Mouse (Mus musculus) activated CD4-positive, CD25-positive, alpha-beta regulatory T cell (primary cell): ENCODE data around the gene Pole3. TPM values are rescaled to one million over a fixed set of nuclear protein-coding genes. Genes with fewer than 3 reads are reported as not detected.

Experiments used
- polyA plus RNA-seq, 2 experiments: library from polyadenylated mRNA; unstranded; fragments of 100-300 nt; shearing (Covaris generic); gene quantifications; one replicate each; pipeline ENCODE4 v1.2.1; 2017

Pole3 gene
- polyA plus RNA-seq = 10 to 100 TPM; 29.2 to 40.9 TPM

GRCm38 (mm10) chr4:62524651-62525488, at the start of gene Pole3, which contains the start of gene 4933430I17Rik:
Pole3 (minus strand) TSS chr4:62525068.
4933430I17Rik (plus strand) TSS chr4:62525369.

GRCm38 (mm10) chr4:62559797-62560329, 35.0 kb upstream of the Pole3 start, which contains the start of gene Rgs3:
Rgs3 (plus strand) TSS chr4:62559847.

GRCm38 (mm10) chr4:62519849-62520233, 5.0 kb downstream of the Pole3 start, which contains the start of gene Alad:
Alad (minus strand) TSS chr4:62519918.

DNA sequence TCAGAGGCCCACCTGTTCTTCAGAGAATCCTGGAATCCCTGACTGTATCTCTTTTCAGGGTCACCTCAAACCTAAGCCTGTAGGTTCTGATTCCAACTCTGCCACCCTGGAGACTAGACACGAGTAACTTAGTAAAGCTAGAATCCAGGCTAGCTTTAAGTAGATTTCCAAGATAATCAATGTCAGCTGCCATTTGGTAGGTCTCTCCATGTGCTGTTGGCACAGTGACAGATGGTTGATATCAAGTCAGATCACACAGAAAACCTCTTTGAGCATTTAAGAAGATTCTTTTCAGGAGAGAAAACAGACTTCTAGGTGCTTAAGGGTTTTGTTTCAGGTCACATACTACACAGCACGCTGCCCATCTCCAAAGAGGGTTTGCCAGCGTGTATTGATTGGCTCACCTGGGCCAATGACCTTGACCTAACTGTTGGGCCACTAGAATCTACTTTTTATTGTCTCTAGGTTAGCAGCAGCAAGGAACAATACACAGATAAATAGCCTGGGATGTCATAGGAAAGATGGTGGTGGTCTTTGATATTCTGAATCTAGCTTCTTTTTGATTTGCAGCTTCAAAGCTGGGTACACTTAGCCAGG, 21.4 kb downstream of the Pole3 start, which contains the start of gene Hdhd3:
Gene Hdhd3 (minus strand): TSS at position 94 of the 597 bp plus-strand sequence.

GRCm38 (mm10) chr4:62479937-62480708, 44.7 kb downstream of the Pole3 start, which contains the start of gene Bspry:
Bspry (plus strand) TSS chr4:62480053.

Other genes with a start within 250 kb of the Pole3 start
- 10 to 100 TPM; 49.3 to 57.6 TPM for gene Fkbp15, start 164.5 kb downstream of the Pole3 start, polyA plus RNA-seq
- 1 to 10 TPM; 8.6 to 9.4 TPM for gene Slc31a1, start 164.3 kb downstream of the Pole3 start, polyA plus RNA-seq
- 100 to 1,000 TPM in 1 of 2 experiments, 10 to 100 TPM in 1; 84.1 to 112 TPM for gene Cdc26, start 116.4 kb downstream of the Pole3 start, polyA plus RNA-seq
- 10 to 100 TPM; 22.6 to 25.4 TPM for gene Prpf4, start 116.3 kb downstream of the Pole3 start, polyA plus RNA-seq
- gene Rnf183, start 89.8 kb downstream of the Pole3 start, polyA plus RNA-seq = under 1 TPM in 1 of 2 experiments, not detected in 1; 0.52 TPM
- under 1 TPM; 0.37 to 0.93 TPM for gene Wdr31, start 54.2 kb downstream of the Pole3 start, polyA plus RNA-seq
- gene Bspry, start 45.0 kb downstream of the Pole3 start, polyA plus RNA-seq = 10 to 100 TPM in 1 of 2 experiments, 1 to 10 TPM in 1; 3.7 to 11.2 TPM
- 1 to 10 TPM in 1 of 2 experiments, under 1 TPM in 1; 0.91 to 1.6 TPM for gene Hdhd3, start 21.6 kb downstream of the Pole3 start, polyA plus RNA-seq
- 10 to 100 TPM; 61.2 to 61.8 TPM for gene Alad, start 5.2 kb downstream of the Pole3 start, polyA plus RNA-seq
- not detected for gene 4933430I17Rik, start 301 bp upstream of the Pole3 start, polyA plus RNA-seq
- 100 to 1,000 TPM in 1 of 2 experiments, 10 to 100 TPM in 1; 45.6 to 110 TPM for gene Rgs3, start 34.8 kb upstream of the Pole3 start, polyA plus RNA-seq